Mouse (Mus musculus) midbrain, postnatal 0 days (tissue): ENCODE measurements around the gene Edem1. TPM values are rescaled to one million over a fixed set of nuclear protein-coding genes. Genes with fewer than 3 reads are reported as not detected.

Experiments used
- ATAC-seq: fragments of 200-750 bp; cut with Nextera tagmentation; 2 replicates; pipeline ENCODE4 v1.8.0; 2017; ENCODE audit warnings: moderate number of reproducible peaks, mild to moderate bottlenecking, moderate TSS enrichment, moderate library complexity; ENCODE audit not compliant: low FRiP score
- DNase-seq: peaks from one replicate; pipeline ENCODE4 v3.0.0-alpha.2; 2015; ENCODE audit warnings: low spot score
- H3K27ac ChIP-seq: fragments of 300-500 bp; sonication (generic); 2 replicates; pipeline ENCODE4 v1.5.1; 2014; ENCODE audit warnings: low read depth, mild to moderate bottlenecking, low read length, mixed read lengths
- H3K27me3 ChIP-seq: fragments of 300-500 bp; sonication (generic); 2 replicates; pipeline ENCODE4 v1.6.1; 2014; ENCODE audit warnings: low read length, control low read depth, mixed read lengths; ENCODE audit not compliant: insufficient read depth
- H3K36me3 ChIP-seq: fragments of 300-500 bp; sonication (generic); 2 replicates; pipeline ENCODE4 v1.6.1; 2014; ENCODE audit warnings: low read length, control low read depth, mixed read lengths; ENCODE audit not compliant: insufficient read depth
- H3K4me1 ChIP-seq: fragments of 300-500 bp; sonication (generic); 2 replicates; pipeline ENCODE4 v1.6.1; 2014; ENCODE audit warnings: mild to moderate bottlenecking, control low read depth, antibody characterized with exemption, low read length, mixed read lengths; ENCODE audit not compliant: insufficient read depth
- H3K4me2 ChIP-seq: fragments of 300-500 bp; sonication (generic); 2 replicates; pipeline ENCODE4 v1.6.1; 2014; ENCODE audit warnings: low read depth, mild to moderate bottlenecking, low read length, mixed read lengths; ENCODE audit not compliant: poor library complexity, severe bottlenecking
- H3K4me3 ChIP-seq: fragments of 300-500 bp; sonication (generic); 2 replicates; pipeline ENCODE4 v1.5.1; 2014; ENCODE audit warnings: low read depth, mild to moderate bottlenecking, low read length, moderate library complexity
- H3K9ac ChIP-seq: fragments of 300-500 bp; sonication (generic); replicated peaks from 2 replicates; pipeline ENCODE4 v1.6.1; 2014; ENCODE audit warnings: mild to moderate bottlenecking, low read length, moderate library complexity, mixed read lengths; ENCODE audit not compliant: poor library complexity, severe bottlenecking
- H3K9me3 ChIP-seq: fragments of 300-500 bp; sonication (generic); 2 replicates; pipeline ENCODE4 v1.6.1; 2016; ENCODE audit warnings: low read length, control low read depth
- CTCF ChIP-seq: IDR thresholded peaks from 2 replicates; pipeline ENCODE4 v1.5.1; 2016; ENCODE audit warnings: antibody characterized with exemption, mild to moderate bottlenecking
- WGBS: fragments of 180-500 bp; shearing (Covaris S2); extraction: QIAGEN DNeasy Blood & Tissue Kit; methylation state at CpG from one replicate; pipeline ENCODE4 v1.1.7; 2014; 5-methylcytosine and 5-hydroxymethylcytosine counted together
- polyA plus RNA-seq: library from polyadenylated mRNA; unstranded; fragments of >200 nt; fragmentation: Nextera tagmentation; extraction: Ambion mirVana; gene quantifications from 2 replicates; pipeline ENCODE4 v1.2.1, GENCODE M21; 2015
- total RNA-seq: library from RNA; depleted of rRNA; stranded (reverse); fragments of >200 nt; gene quantifications from 2 replicates; pipeline ENCODE4 v1.2.3, GENCODE M21; 2014

The Edem1 gene
- total and polyA plus RNA-seq, 2 experiments from 2014 or later, result 3.7 to 11.3 TPM

- Histone ChIP-seq H3K4me1 (peaks cover 3% of the 10 kb centered on the region; the same call in 1 of the 2 replicates), H3K36me3 (peaks cover 19% of the 10 kb centered on the region; the same call in 1 of the 2 replicates), H3K27ac (no peak overlapping the region), H3K9me3 (no peaks in the 10 kb centered on the region), H3K4me3 (no peak overlapping the region), H3K4me2 (no peak overlapping the region), H3K9ac (no peak overlapping the region), H3K27me3 (no peaks in the 10 kb centered on the region)
- DNase-seq, result no peak
- WGBS, result 87% methylated on average over 7 of the region's 7 CpGs
- ATAC-seq, result no peak
- TF ChIP-seq CTCF, result no peak
Measured at GRCm38 (mm10) chr6:108824816-108825545, 3.5 kb upstream of the Edem1 start.

- H3K9me3 ChIP-seq, result no peaks in the 10 kb centered on the region
- peaks cover 3% of the 10 kb centered on the region; the same call in 1 of the 2 replicates for H3K4me1 ChIP-seq
- no peak overlapping the region for H3K4me3 ChIP-seq
- no peak overlapping the region for H3K4me2 ChIP-seq
- no peak for ATAC-seq
- no peak for TF ChIP-seq CTCF
- 72% methylated on average over 3 of the region's 3 CpGs for WGBS
- H3K27me3 ChIP-seq, result no peaks in the 10 kb centered on the region
- peaks cover 14% of the 10 kb centered on the region; the same call in 1 of the 2 replicates for H3K36me3 ChIP-seq
- H3K9ac ChIP-seq, result no peak overlapping the region
- DNase-seq, result no peak
- H3K27ac ChIP-seq, result no peak overlapping the region
Measured at GRCm38 (mm10) chr6:108826070-108826469, 2.4 kb upstream of the Edem1 start.

GRCm38 (mm10) chr6:108827336-108827920 is 1.0 kb upstream of the Edem1 start:
- Histone ChIP-seq H3K27ac (no peak overlapping the region), H3K4me2 (peak overlapping the region; percentile 59; the same call in 1 of the 2 replicates), H3K27me3 (no peaks in the 10 kb centered on the region), H3K4me3 (no peak overlapping the region), H3K4me1 (peaks cover 3% of the 10 kb centered on the region; the same call in 1 of the 2 replicates), H3K9me3 (no peaks in the 10 kb centered on the region), H3K36me3 (peaks cover 13% of the 10 kb centered on the region; the same call in 1 of the 2 replicates), H3K9ac (no peak overlapping the region)
- TF ChIP-seq CTCF, result no peak
- ATAC-seq, result no peak
- no peak for DNase-seq
- WGBS, result 19% methylated on average over 5 of the region's 5 CpGs

- Histone ChIP-seq H3K4me1 (peaks cover 3% of the 10 kb centered on the region; the same call in 1 of the 2 replicates), H3K9ac (peak overlapping the region; percentile 70), H3K36me3 (no peaks in the 10 kb centered on the region), H3K27ac (peak overlapping the region; percentile 38; the same call in 1 of the 2 replicates), H3K4me3 (peak overlapping the region; percentile 75), H3K9me3 (no peaks in the 10 kb centered on the region), H3K27me3 (no peaks in the 10 kb centered on the region), H3K4me2 (peak overlapping the region; percentile 59)
- DNase-seq (peak; percentile 8), ATAC-seq (peak; percentile 57; the same call in 1 of the 2 replicates)
- no peak for TF ChIP-seq CTCF
- WGBS, result under 1% methylated on average over 52 of the region's 56 CpGs
Measured at GRCm38 (mm10) chr6:108828872-108829271, 431 bp downstream of the Edem1 start.

- Histone ChIP-seq H3K9ac (peak overlapping the region; percentile 70; the same call in 1 of the 2 replicates), H3K9me3 (no peaks in the 10 kb centered on the region), H3K27me3 (no peaks in the 10 kb centered on the region), H3K4me2 (peak overlapping the region; percentile 59), H3K27ac (no peak overlapping the region), H3K4me3 (peak overlapping the region; percentile 75), H3K36me3 (no peaks in the 10 kb centered on the region), H3K4me1 (peaks cover 3% of the 10 kb centered on the region; the same call in 1 of the 2 replicates)
- no peak for TF ChIP-seq CTCF
- DNase-seq (peak; percentile 14), ATAC-seq (no peak)
- 26% methylated on average over 22 of the region's 22 CpGs for WGBS
Measured at GRCm38 (mm10) chr6:108829386-108830370, 1.2 kb downstream of the Edem1 start.
